Mouse (Mus musculus): Measurements from ENCODE around the gene Pakap.

GRCm38 (mm10) chr4:57543692-57544256 lies 24.2 kb upstream of the Pakap start:
- TF ChIP-seq POLR2A (IDR thresholded peaks at IDR 0.05; ENCODE audit: extremely low read depth, insufficient read depth, low read length) (no peak), CTCF (IDR thresholded peaks at IDR 0.05; ENCODE audit: low read depth, low read length) (no peak)

Measured in liver, adult 2 months (tissue).